Mouse (Mus musculus): ENCODE measurements around the gene Serpini1. TPM values are rescaled to one million over a fixed set of nuclear protein-coding genes. Genes with fewer than 3 reads are reported as not detected.
"Not testable (repeated sequence)": the region's sequence is repeated elsewhere in the genome, so short reads cannot be mapped to it uniquely, and the experiment has no call there.

Serpini1 gene
- polyA plus RNA-seq, 1 experiment: 0.72 TPM

- no peak for DNase-seq (ENCODE audit: low read depth, low spot score)
- 83% methylated on average over 1 of the region's 1 CpGs for WGBS
Measured at GRCm38 (mm10) chr3:75633221-75633620, 75.9 kb downstream of the Serpini1 start.

- no peak for DNase-seq (ENCODE audit: low read depth, low spot score)
- 74% methylated on average over 4 of the region's 4 CpGs for WGBS
Measured at GRCm38 (mm10) chr3:75633635-75634034, 76.3 kb downstream of the Serpini1 start.

GRCm38 (mm10) chr3:75635648-75636047 lies 78.3 kb downstream of the Serpini1 start:
- DNase-seq (ENCODE audit: low read depth, low spot score): no peak
- whole genome bisulfite sequencing: 81% methylated on average over 1 of the region's 1 CpGs

GRCm38 (mm10) chr3:75639546-75639945 lies 82.2 kb downstream of the Serpini1 start:
- 53% methylated on average over 1 of the region's 1 CpGs for WGBS
- no peak for DNase-seq (ENCODE audit: low read depth, low spot score)

GRCm38 (mm10) chr3:75647542-75647941 lies 90.2 kb downstream of the Serpini1 start:
- DNase-seq (ENCODE audit: low read depth, low spot score): no peak

GRCm38 (mm10) chr3:75648226-75648625 lies 90.9 kb downstream of the Serpini1 start:
- WGBS: 85% methylated on average over 1 of the region's 1 CpGs

GRCm38 (mm10) chr3:75650416-75651154 lies 93.2 kb downstream of the Serpini1 start:
- 58% methylated on average over 4 of the region's 4 CpGs for WGBS
- not testable (repeated sequence) for DNase-seq (ENCODE audit: low read depth, low spot score)

More at GRCm38 (mm10) chr3:75648226-75648625, 90.9 kb downstream of the Serpini1 start:
- DNase-seq (ENCODE audit: low read depth, low spot score): no peak

- no peak for DNase-seq (ENCODE audit: low read depth, low spot score)
- WGBS: 53% methylated on average over 2 of the region's 2 CpGs
Measured at GRCm38 (mm10) chr3:75651603-75652115, 94.3 kb downstream of the Serpini1 start.

GRCm38 (mm10) chr3:75653901-75654300 lies 96.6 kb downstream of the Serpini1 start:
- DNase-seq (ENCODE audit: low read depth, low spot score): not testable (repeated sequence)

GRCm38 (mm10) chr3:75655578-75656344 lies 98.4 kb downstream of the Serpini1 start:
- WGBS: 70% methylated on average over 6 of the region's 6 CpGs

More at GRCm38 (mm10) chr3:75653901-75654300, 96.6 kb downstream of the Serpini1 start:
- 68% methylated on average over 4 of the region's 4 CpGs for WGBS

GRCm38 (mm10) chr3:75666962-75667361 lies 109.6 kb downstream of the Serpini1 start:
- 17% methylated on average over 3 of the region's 3 CpGs for WGBS
- DNase-seq (ENCODE audit: low read depth, low spot score): no peak

More at GRCm38 (mm10) chr3:75655578-75656344, 98.4 kb downstream of the Serpini1 start:
- no peak for DNase-seq (ENCODE audit: low read depth, low spot score)

- DNase-seq (ENCODE audit: low read depth, low spot score): no peak
- 54% methylated on average over 1 of the region's 1 CpGs for WGBS
Measured at GRCm38 (mm10) chr3:75670425-75670824, 113.1 kb downstream of the Serpini1 start.

GRCm38 (mm10) chr3:75682881-75683280 lies 125.5 kb downstream of the Serpini1 start:
- no peak for DNase-seq (ENCODE audit: low read depth, low spot score)

- no peak for DNase-seq (ENCODE audit: low read depth, low spot score)
- WGBS: 52% methylated on average over 2 of the region's 2 CpGs
Measured at GRCm38 (mm10) chr3:75686775-75687174, 129.4 kb downstream of the Serpini1 start.

GRCm38 (mm10) chr3:75687187-75687825 lies 130.0 kb downstream of the Serpini1 start:
- WGBS: 52% methylated on average over 3 of the region's 3 CpGs

GRCm38 (mm10) chr3:75690321-75690720 lies 133.0 kb downstream of the Serpini1 start:
- DNase-seq (ENCODE audit: low read depth, low spot score): no peak

More at GRCm38 (mm10) chr3:75687187-75687825, 130.0 kb downstream of the Serpini1 start:
- no peak for DNase-seq (ENCODE audit: low read depth, low spot score)

- 26% methylated on average over 1 of the region's 1 CpGs for WGBS
- no peak for DNase-seq (ENCODE audit: low read depth, low spot score)
Measured at GRCm38 (mm10) chr3:75692088-75692487, 134.7 kb downstream of the Serpini1 start.
